Mouse (Mus musculus) liver, postnatal 0 days (tissue): ENCODE data around the gene Thbs1.

Experiments used
- CTCF ChIP-seq: sonication (generic); IDR thresholded peaks from 2 replicates; pipeline ENCODE4 v1.5.1; 2016; ENCODE audit warnings: antibody characterized with exemption, low read depth
- EP300 ChIP-seq: IDR thresholded peaks from 2 replicates; pipeline ENCODE4 v1.6.1; 2016; ENCODE audit warnings: antibody characterized with exemption, low read depth, mild to moderate bottlenecking

DNA sequence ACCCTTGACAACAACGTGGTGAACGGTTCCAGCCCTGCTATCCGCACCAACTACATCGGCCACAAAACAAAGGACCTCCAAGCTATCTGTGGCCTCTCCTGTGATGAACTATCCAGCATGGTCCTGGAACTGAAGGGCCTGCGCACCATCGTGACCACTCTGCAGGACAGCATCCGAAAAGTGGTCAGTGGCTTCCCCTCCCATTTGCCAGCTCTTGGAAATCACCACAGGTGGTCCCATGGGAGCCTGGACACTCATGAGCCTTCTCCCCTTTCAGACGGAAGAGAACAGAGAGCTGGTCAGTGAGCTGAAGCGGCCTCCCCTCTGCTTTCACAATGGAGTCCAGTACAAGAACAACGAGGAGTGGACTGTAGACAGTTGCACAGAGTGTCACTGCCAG is 3.0 kb downstream of the Thbs1 start:
- TF ChIP-seq CTCF = no peak
- no peak for TF ChIP-seq EP300
